Mouse (Mus musculus): ENCODE data around the gene 1700007K13Rik. TPM values are rescaled to one million over a fixed set of nuclear protein-coding genes. Genes with fewer than 3 reads are reported as not detected.

1700007K13Rik gene
- total and polyA plus RNA-seq, 3 experiments: 0.74 to 0.98 TPM; not detected in 1

GRCm38 (mm10) chr2:28514489-28514888, 48.4 kb upstream of the 1700007K13Rik start:
- H3K9ac ChIP-seq (ENCODE audit: insufficient read depth, low read depth): 0 out of 2 replicates have a peak overlapping the region, but pooled peaks have one; percentile 11
- dilution Hi-C loops (cut with MboI; ENCODE audit: extremely low pct_ligation_motif_present, extremely low pct_unique_long_range_greater_than_20kb, low sequenced_read_pairs) (no loop called here), in situ Hi-C loops (cut with MboI; ENCODE audit: low pct_ligation_motif_present, low pct_unique_long_range_greater_than_20kb, low sequenced_read_pairs) (loop anchor here (5.0 kb wide), 1 partner anchor 33 kb away; no protein-coding TSS in a partner anchor)
- no peaks in the 10 kb centered on the region for H3K79me2 ChIP-seq (replicated peaks; ENCODE audit: control insufficient read depth, extremely low read depth, insufficient read depth, poor library complexity, severe bottlenecking)
- peaks cover 31 to 48% of the 10 kb centered on the region in 2 experiments for H3K4me1 ChIP-seq (ENCODE audit: control insufficient read depth in 1 of 2, insufficient read depth in 2 of 2)
- H3K4me2 ChIP-seq (ENCODE audit: insufficient read depth, low read depth, poor library complexity, severe bottlenecking): peak overlapping the region; percentile 95
- TF ChIP-seq IRF4 (IDR thresholded peaks at IDR 0.05; ENCODE audit: low read depth, low read length) (0 out of 2 replicates have a peak, but pooled peaks have one; percentile 52), MAZ (IDR thresholded peaks at IDR 0.05; ENCODE audit: low read depth, low read length) (peak; percentile 93), CTCF (conservative IDR thresholded peaks at IDR 0.05 in 1 of 2, IDR thresholded peaks at IDR 0.05 in 1 of 2; ENCODE audit: low read depth in 2 of 2, low read length in 2 of 2) (peak; percentile 80 to 94), KAT2A (IDR thresholded peaks at IDR 0.05; ENCODE audit: insufficient replicate concordance, low read length) (no peak), SIN3A (IDR thresholded peaks at IDR 0.05; ENCODE audit: low read length) (peak; percentile 78), CHD2 (IDR thresholded peaks at IDR 0.05; ENCODE audit: low read length) (peak; percentile 84), TCF12 (IDR thresholded peaks at IDR 0.05; ENCODE audit: low read depth, low read length) (peak; percentile 38; the same call in 1 of the 2 replicates), RAD21 (IDR thresholded peaks at IDR 0.05; ENCODE audit: low read depth, low read length) (peak; percentile 84), SMC3 (IDR thresholded peaks at IDR 0.05; ENCODE audit: low read depth, low read length) (peak; percentile 83), PAX5 (IDR thresholded peaks at IDR 0.05; ENCODE audit: low read length) (no peak), BHLHE40 (IDR thresholded peaks at IDR 0.05; ENCODE audit: low read depth, low read length) (no peak), MXI1 (IDR thresholded peaks at IDR 0.05; ENCODE audit: low read depth, low read length) (0 out of 2 replicates have a peak, but pooled peaks have one; percentile 8)
- H3K9me3 ChIP-seq (replicated peaks; ENCODE audit: low read length): no peaks in the 10 kb centered on the region
- peaks cover 38% of the 10 kb centered on the region for H3K27me3 ChIP-seq (replicated peaks)
- no peak overlapping the region for H3K27ac ChIP-seq (ENCODE audit: insufficient read depth, low read depth)
- DNase-seq (ENCODE audit: extremely low read depth): peak; percentile 89
- peaks cover 0 to 5% of the 10 kb centered on the region in 2 experiments for H3K36me3 ChIP-seq (replicated peaks in 1 of 2; ENCODE audit: control insufficient read depth in 1 of 2, insufficient read depth in 1 of 2, low read length in 1 of 2)
- H3K4me3 ChIP-seq (replicated peaks in 1 of 3; ENCODE audit: low read depth in 2 of 3, low read length in 2 of 3, poor library complexity in 1 of 3): no peak overlapping the region

DNA sequence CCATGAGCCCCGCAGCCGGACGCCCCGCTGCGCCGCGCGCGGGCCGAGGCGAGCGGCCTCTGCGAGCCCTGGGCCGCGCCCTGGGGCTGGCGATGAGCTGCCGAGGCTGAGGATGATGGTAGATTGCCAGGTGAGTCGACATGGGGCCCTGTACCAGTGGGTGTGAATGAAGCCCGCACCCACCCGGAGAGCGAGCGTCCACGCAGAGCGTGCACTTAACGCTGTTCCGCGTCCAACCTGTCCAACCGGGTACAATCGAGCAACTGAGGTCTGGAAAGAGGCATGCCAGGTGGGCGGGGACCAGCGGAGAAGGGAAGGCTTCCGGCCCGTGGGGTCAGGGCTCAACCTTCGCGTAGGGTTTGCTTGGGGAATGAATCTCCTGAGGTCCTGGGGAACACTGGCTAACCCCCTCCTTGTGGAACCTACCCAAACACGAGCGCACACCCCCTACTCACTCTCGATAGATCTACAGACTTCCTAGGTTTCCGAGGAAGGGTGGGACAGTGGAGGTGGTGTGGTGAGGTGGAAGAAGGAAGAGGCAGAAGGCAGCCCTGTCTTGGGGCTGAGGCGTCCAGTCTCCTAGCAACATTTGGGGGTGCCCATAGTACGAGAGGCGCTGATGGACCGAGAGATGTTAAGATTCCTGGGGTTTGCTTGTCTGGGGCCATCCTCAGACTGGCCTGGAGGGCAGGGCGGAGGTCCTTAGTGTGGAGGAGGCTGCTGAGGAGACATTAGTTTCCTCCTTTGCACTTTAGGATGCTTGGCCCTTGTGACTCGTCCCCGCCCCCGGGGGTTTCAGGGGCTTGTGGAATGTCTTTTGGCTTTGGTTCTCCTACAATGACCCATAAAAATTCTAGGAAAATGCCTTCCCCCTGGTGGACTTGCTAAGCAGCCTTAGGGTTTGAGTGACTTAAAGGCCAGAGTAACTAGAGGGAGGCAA, 47.6 kb upstream of the 1700007K13Rik start:
- Histone ChIP-seq H3K36me3 (replicated peaks in 1 of 2; ENCODE audit: control insufficient read depth in 1 of 2, insufficient read depth in 1 of 2, low read length in 1 of 2) (peaks cover 0 to 5% of the 10 kb centered on the region in 2 experiments), H3K27me3 (replicated peaks) (peaks cover 46% of the 10 kb centered on the region), H3K9me3 (replicated peaks; ENCODE audit: low read length) (no peaks in the 10 kb centered on the region), H3K79me2 (replicated peaks; ENCODE audit: control insufficient read depth, extremely low read depth, insufficient read depth, poor library complexity, severe bottlenecking) (no peaks in the 10 kb centered on the region), H3K4me2 (ENCODE audit: insufficient read depth, low read depth, poor library complexity, severe bottlenecking) (peak overlapping the region; percentile 95), H3K4me1 (ENCODE audit: control insufficient read depth in 1 of 2, insufficient read depth in 2 of 2) (peaks cover 24 to 40% of the 10 kb centered on the region in 2 experiments), H3K9ac (ENCODE audit: insufficient read depth, low read depth) (peak overlapping the region; percentile 73), H3K27ac (ENCODE audit: insufficient read depth, low read depth) (no peak overlapping the region), H3K4me3 (replicated peaks in 1 of 3; ENCODE audit: low read depth in 2 of 3, low read length in 2 of 3, poor library complexity in 1 of 3) (peak overlapping the region; percentile 58 to 75 (median 61))
- no peak for DNase-seq (ENCODE audit: extremely low read depth)
- no peak for TF ChIP-seq PAX5 (IDR thresholded peaks at IDR 0.05; ENCODE audit: low read length)
- no peak for TF ChIP-seq TCF12 (IDR thresholded peaks at IDR 0.05; ENCODE audit: low read depth, low read length)
- no peak for TF ChIP-seq POLR2A (IDR thresholded peaks at IDR 0.05; ENCODE audit: low read depth, low read length)
- TF ChIP-seq MAZ (IDR thresholded peaks at IDR 0.05; ENCODE audit: low read depth, low read length): no peak
- TF ChIP-seq EP300 (IDR thresholded peaks at IDR 0.05; ENCODE audit: low read length): no peak
- TF ChIP-seq JUN (IDR thresholded peaks at IDR 0.05; ENCODE audit: insufficient read depth, low read depth, low read length): no peak
- no peak for TF ChIP-seq ZMIZ1 (IDR thresholded peaks at IDR 0.05; ENCODE audit: low read depth, low read length)
- dilution Hi-C loops (cut with MboI; ENCODE audit: extremely low pct_ligation_motif_present, extremely low pct_unique_long_range_greater_than_20kb, low sequenced_read_pairs): no loop called here
- in situ Hi-C loops (cut with MboI; ENCODE audit: low pct_ligation_motif_present, low pct_unique_long_range_greater_than_20kb, low sequenced_read_pairs): loop anchor here (5.0 kb wide), 1 partner anchor 34 kb away; no protein-coding TSS in a partner anchor

All from CH12.LX (cell line).